Mouse (Mus musculus): ENCODE measurements around the gene Mff.

DNA sequence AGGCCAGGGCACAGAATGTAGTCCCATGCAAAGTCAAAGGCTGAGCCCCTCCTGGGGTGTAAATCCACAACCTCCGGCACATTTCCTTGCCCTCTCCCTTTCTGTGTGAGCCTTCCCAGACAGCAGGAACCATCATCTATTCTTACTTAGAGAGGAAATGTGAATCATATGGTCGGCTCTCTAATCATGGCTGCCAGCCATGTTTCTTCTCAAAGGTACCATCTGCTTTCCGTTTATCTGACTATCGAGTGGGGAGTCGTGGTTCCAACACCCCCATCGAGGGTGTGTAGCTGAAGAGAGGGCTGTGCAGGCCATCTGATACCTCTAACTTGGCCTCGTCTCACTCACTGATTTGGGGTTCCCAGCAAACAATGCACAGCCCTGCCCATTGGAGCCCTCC, 63.4 kb downstream of the Mff start:
- no peak for TF ChIP-seq POLR2A (IDR thresholded peaks at IDR 0.05; ENCODE audit: insufficient read depth, low read depth, low read length)
- no peak for TF ChIP-seq CTCF (IDR thresholded peaks at IDR 0.05; ENCODE audit: insufficient read depth, low read depth, low read length)
